Mouse (Mus musculus) hindbrain, embryonic 16.5 days (tissue): ENCODE measurements around the gene Arxes1. TPM values are rescaled to one million over a fixed set of nuclear protein-coding genes. Genes with fewer than 3 reads are reported as not detected.
"Not testable (repeated sequence)": the region's sequence is repeated elsewhere in the genome, so short reads cannot be mapped to it uniquely, and the experiment has no call there.

Source experiments
- ATAC-seq: fragments of 200-750 bp; cut with Nextera tagmentation; 2 replicates; pipeline ENCODE4 v1.8.0; 2017; ENCODE audit warnings: moderate TSS enrichment, moderate library complexity
- H3K27ac ChIP-seq: fragments of 300-500 bp; sonication (generic); 2 replicates; pipeline ENCODE4 v1.5.1; 2014; ENCODE audit warnings: low read depth, mild to moderate bottlenecking, control low read depth, low read length, moderate library complexity
- H3K27me3 ChIP-seq: fragments of 300-500 bp; sonication (generic); replicated peaks from 2 replicates; pipeline ENCODE4 v1.6.1; 2014; ENCODE audit warnings: low read length; ENCODE audit not compliant: control insufficient read depth, insufficient read depth
- H3K36me3 ChIP-seq: fragments of 300-500 bp; sonication (generic); 2 replicates; pipeline ENCODE4 v1.6.1; 2014; ENCODE audit warnings: mild to moderate bottlenecking, low read length, moderate library complexity, mixed read lengths; ENCODE audit not compliant: control insufficient read depth, insufficient read depth
- H3K4me1 ChIP-seq: fragments of 300-500 bp; sonication (generic); 2 replicates; pipeline ENCODE4 v1.6.1; 2014; ENCODE audit warnings: low read depth, low read length; ENCODE audit not compliant: control insufficient read depth, insufficient read depth
- H3K4me2 ChIP-seq: fragments of 300-500 bp; sonication (generic); 2 replicates; pipeline ENCODE4 v1.6.1; 2014; ENCODE audit warnings: mild to moderate bottlenecking, low read length, control low read depth, moderate library complexity
- H3K4me3 ChIP-seq: fragments of 300-500 bp; sonication (generic); 2 replicates; pipeline ENCODE4 v1.5.1; 2014; ENCODE audit warnings: mild to moderate bottlenecking, low read length, control low read depth, moderate library complexity
- H3K9ac ChIP-seq: fragments of 300-500 bp; sonication (generic); 2 replicates; pipeline ENCODE4 v1.6.1; 2014; ENCODE audit warnings: low read depth, mild to moderate bottlenecking, control low read depth, low read length, moderate library complexity
- H3K9me3 ChIP-seq: fragments of 300-500 bp; sonication (generic); 2 replicates; pipeline ENCODE4 v1.6.1; 2014; ENCODE audit warnings: mild to moderate bottlenecking, low read length, moderate library complexity; ENCODE audit not compliant: control insufficient read depth
- WGBS: fragments of 180-500 bp; shearing (Covaris S2); extraction: QIAGEN DNeasy Blood & Tissue Kit; methylation state at CpG from one replicate; pipeline ENCODE4 v1.1.7; 2014; 5-methylcytosine and 5-hydroxymethylcytosine counted together
- polyA plus RNA-seq: library from polyadenylated mRNA; unstranded; fragments of >200 nt; fragmentation: Nextera tagmentation; extraction: Ambion mirVana; gene quantifications from 2 replicates; pipeline ENCODE4 v1.2.1, GENCODE M21; 2015

Arxes1 gene
- polyA plus RNA-seq, result 148 and 179 TPM in 2 replicates

DNA sequence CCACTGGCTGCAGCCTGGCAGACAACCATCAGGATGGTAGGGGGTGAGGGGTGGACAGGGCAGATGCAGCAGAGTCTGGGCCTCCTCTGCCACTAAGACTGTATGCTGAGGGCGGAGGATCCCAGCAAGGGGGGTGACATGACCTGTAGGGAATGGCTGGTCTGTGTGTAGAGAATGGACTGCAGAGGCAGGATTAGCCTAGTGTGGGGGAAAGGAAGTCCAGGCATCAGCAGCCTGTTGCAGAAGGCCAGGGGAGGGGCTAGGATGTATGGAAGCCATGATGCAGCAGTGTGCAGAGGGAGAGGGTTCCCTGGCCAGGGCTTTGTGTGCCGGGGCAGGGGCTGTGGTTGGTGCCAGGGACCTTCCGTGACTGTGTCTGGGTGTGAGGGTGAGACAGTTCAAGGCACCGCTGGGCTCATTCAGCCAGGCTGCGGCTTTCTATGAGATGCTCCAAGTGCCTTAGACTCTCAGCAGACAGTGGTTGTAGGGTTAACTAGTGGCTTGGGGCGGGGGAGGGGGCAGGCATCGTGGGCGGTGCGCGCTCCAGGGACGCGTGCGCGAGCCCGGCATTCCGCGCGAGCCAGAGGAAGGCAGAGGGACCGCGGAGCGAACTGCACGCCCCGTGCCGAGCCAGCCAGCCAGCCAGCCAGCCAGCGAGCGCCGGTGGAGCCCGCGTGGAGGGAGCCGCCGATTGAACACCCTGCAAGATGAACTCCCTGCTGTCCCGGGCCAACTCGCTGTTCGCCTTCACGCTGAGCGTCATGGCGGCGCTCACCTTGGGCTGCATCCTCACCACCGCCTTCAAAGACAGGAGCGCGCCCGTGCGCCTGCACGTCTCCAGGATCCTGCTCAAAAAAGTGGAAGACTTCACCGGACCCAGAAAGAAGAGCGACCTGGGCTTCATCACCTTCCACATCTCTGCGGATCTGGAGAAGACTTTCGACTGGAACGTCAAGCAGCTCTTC lies at the start of gene Arxes1:
Gene Arxes1 (plus strand): TSS at position 569 of the 965 bp plus-strand sequence.
- not testable (repeated sequence) for H3K4me1 ChIP-seq, H3K27me3 ChIP-seq, H3K27ac ChIP-seq, H3K9me3 ChIP-seq, H3K36me3 ChIP-seq
- WGBS, result 30% methylated on average over 1 of the region's 49 CpGs
- ATAC-seq, result peak; percentile 96
- Histone ChIP-seq H3K4me3 (peak within 1 kb of the TSS; percentile 36), H3K9ac (0 out of 2 replicates have a peak within 1 kb of the TSS, but pooled peaks have one; percentile 8), H3K4me2 (peak within 1 kb of the TSS; percentile 53)

DNA sequence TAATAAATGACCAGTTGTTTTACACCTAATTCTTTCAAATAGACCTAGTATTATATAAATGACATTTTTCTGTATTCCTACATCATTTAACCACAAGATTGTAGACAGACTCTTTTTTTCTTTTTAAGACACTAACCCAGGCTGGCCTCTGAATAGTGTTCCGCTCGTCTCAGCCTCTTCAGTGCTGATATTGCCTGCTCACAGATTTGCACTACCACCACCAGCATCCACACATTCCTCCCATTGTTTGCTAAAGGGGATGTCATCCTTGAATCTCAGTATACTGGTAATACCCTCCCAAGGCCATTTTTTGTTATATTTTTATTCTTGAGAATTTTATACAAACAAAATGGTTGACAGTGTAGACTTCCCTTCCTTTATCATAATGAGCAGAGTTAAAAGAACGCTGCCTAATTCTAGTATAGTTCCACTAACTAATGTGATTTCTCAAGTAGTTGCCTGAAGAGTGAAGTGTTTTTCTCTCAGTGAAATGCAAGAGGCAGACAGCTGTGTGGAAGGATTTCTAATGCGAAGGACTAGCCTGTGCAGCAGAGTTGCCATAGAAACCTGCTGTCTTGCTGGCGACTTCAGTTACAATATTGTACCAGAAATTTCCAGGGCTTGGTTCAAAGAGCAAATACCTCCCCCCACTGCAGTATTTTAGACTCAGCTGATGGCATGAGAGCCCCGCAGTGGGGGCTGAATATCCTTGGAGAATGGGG lies 48.5 kb upstream of the Arxes1 start:
- no peaks in the 10 kb centered on the region for H3K36me3 ChIP-seq
- peak overlapping the region; percentile 44; the same call in 1 of the 2 replicates for H3K27ac ChIP-seq
- ATAC-seq, result peak; percentile 80; the same call in 1 of the 2 replicates
- H3K9me3 ChIP-seq, result no peaks in the 10 kb centered on the region
- no peak overlapping the region for H3K4me3 ChIP-seq
- no peaks in the 10 kb centered on the region; the same call in 1 of the 2 replicates for H3K4me1 ChIP-seq
- 40% methylated on average over 6 of the region's 6 CpGs for WGBS
- no peaks in the 10 kb centered on the region for H3K27me3 ChIP-seq
- no peak overlapping the region for H3K4me2 ChIP-seq
- no peak overlapping the region for H3K9ac ChIP-seq

- Histone ChIP-seq H3K9me3 (no peaks in the 10 kb centered on the region), H3K9ac (no peak overlapping the region), H3K4me2 (no peak overlapping the region), H3K27me3 (no peaks in the 10 kb centered on the region), H3K27ac (no peak overlapping the region), H3K4me3 (no peak overlapping the region), H3K4me1 (no peaks in the 10 kb centered on the region; the same call in 1 of the 2 replicates), H3K36me3 (no peaks in the 10 kb centered on the region)
- WGBS, result 93% methylated on average over 3 of the region's 3 CpGs
- ATAC-seq, result no peak
Measured at GRCm38 (mm10) chrX:135986267-135986666, 46.9 kb upstream of the Arxes1 start.

GRCm38 (mm10) chrX:135990661-135991060 lies 42.5 kb upstream of the Arxes1 start:
- Histone ChIP-seq H3K9me3 (no peaks in the 10 kb centered on the region), H3K27me3 (no peaks in the 10 kb centered on the region), H3K4me2 (no peak overlapping the region), H3K27ac (no peak overlapping the region), H3K36me3 (no peaks in the 10 kb centered on the region), H3K9ac (no peak overlapping the region), H3K4me3 (no peak overlapping the region), H3K4me1 (no peaks in the 10 kb centered on the region; the same call in 1 of the 2 replicates)
- ATAC-seq, result no peak
- WGBS, result 84% methylated on average over 2 of the region's 2 CpGs

DNA sequence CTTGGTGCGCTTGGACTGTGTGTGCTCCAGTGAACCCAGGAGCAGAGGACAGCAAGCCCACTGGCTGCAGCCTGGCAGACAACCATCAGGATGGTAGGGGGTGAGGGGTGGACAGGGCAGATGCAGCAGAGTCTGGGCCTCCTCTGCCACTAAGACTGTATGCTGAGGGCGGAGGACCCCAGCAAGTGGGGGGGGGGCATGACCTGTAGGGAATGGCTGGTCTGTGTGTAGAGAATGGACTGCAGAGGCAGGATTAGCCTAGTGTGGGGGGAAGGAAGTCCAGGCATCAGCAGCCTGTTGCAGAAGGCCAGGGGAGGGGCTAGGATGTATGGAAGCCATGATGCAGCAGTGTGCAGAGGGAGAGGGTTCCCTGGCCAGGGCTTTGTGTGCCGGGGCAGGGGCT lies 40.0 kb upstream of the Arxes1 start:
- not testable (repeated sequence) for H3K36me3 ChIP-seq, H3K9ac ChIP-seq, H3K4me1 ChIP-seq, H3K27ac ChIP-seq, H3K4me3 ChIP-seq, H3K27me3 ChIP-seq, H3K9me3 ChIP-seq
- ATAC-seq, result peak; percentile 96
- H3K4me2 ChIP-seq, result peak overlapping the region; percentile 25; the same call in 1 of the 2 replicates
- 54% methylated on average over 2 of the region's 3 CpGs for WGBS

DNA sequence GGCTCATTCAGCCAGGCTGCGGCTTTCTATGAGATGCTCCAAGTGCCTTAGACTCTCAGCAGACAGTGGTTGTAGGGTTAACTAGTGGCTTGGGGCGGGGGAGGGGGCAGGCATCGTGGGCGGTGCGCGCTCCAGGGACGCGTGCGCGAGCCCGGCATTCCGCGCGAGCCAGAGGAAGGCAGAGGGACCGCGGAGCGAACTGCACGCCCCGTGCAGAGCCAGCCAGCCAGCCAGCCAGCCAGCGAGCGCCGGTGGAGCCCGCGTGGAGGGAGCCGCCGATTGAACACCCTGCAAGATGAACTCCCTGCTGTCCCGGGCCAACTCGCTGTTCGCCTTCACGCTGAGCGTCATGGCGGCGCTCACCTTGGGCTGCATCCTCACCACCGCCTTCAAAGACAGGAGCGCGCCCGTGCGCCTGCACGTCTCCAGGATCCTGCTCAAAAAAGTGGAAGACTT lies 39.5 kb upstream of the Arxes1 start, which contains the start of gene Arxes2:
Gene Arxes2 (plus strand): TSS at position 161 of the 456 bp plus-strand sequence.
- H3K27me3 ChIP-seq, H3K4me1 ChIP-seq, H3K9ac ChIP-seq, H3K27ac ChIP-seq, H3K36me3 ChIP-seq, H3K9me3 ChIP-seq: not testable (repeated sequence)
- ATAC-seq, result peak; percentile 96
- peak within 1 kb of the TSS; percentile 37 for H3K4me3 ChIP-seq
- WGBS, result 17% methylated on average over 3 of the region's 39 CpGs
- peak within 1 kb of the TSS; percentile 51 for H3K4me2 ChIP-seq

GRCm38 (mm10) chrX:136007199-136007843 lies 25.8 kb upstream of the Arxes1 start:
- 23% methylated on average over 5 of the region's 5 CpGs for WGBS

DNA sequence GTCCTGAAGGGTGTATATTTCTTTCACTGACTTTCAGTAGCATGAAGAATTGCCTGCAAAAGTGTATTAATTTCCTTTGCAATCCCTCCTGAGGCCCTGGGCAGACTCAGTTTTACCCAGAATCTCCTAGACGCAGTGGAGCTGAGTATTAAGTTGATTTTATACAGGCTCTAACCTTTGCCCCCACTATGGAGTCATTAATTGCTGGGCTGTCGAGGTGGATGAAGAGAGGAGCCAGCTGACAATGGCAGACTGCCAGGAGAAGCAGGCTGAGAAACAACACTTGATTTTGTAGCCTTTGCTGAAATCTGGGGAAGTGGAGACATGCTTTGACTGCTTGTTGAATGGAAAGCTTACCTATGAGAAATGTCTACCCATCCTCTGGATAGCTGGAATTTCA lies 18.8 kb upstream of the Arxes1 start:
- no peak overlapping the region for H3K9ac ChIP-seq
- no peak overlapping the region for H3K4me2 ChIP-seq
- no peak overlapping the region for H3K27ac ChIP-seq
- no peak for ATAC-seq
- H3K4me1 ChIP-seq, result no peaks in the 10 kb centered on the region
- H3K36me3 ChIP-seq, result no peaks in the 10 kb centered on the region
- no peak overlapping the region for H3K4me3 ChIP-seq
- no peaks in the 10 kb centered on the region for H3K27me3 ChIP-seq
- H3K9me3 ChIP-seq, result no peaks in the 10 kb centered on the region
- WGBS, result 16% methylated on average over 2 of the region's 2 CpGs

More at GRCm38 (mm10) chrX:136007199-136007843, 25.8 kb upstream of the Arxes1 start:
- no peaks in the 10 kb centered on the region for H3K27me3 ChIP-seq
- H3K9me3 ChIP-seq, result no peaks in the 10 kb centered on the region
- no peaks in the 10 kb centered on the region for H3K4me1 ChIP-seq
- H3K36me3 ChIP-seq, result no peaks in the 10 kb centered on the region
- H3K4me2 ChIP-seq, result no peak overlapping the region
- no peak overlapping the region for H3K27ac ChIP-seq
- ATAC-seq, result no peak
- H3K9ac ChIP-seq, result no peak overlapping the region
- no peak overlapping the region for H3K4me3 ChIP-seq
